Mouse (Mus musculus) right cerebral cortex, adult 18-20 months (tissue): Measurements from ENCODE around the gene Adgrg1.
"Not testable (repeated sequence)": the region's sequence is repeated elsewhere in the genome, so short reads cannot be mapped to it uniquely, and the experiment has no call there.

ENCODE experiments used
- DNase-seq: peaks from one replicate; pipeline ENCODE4 v3.0.0; 2022; ENCODE audit warnings: mixed read lengths

Gene Adgrg1

DNA sequence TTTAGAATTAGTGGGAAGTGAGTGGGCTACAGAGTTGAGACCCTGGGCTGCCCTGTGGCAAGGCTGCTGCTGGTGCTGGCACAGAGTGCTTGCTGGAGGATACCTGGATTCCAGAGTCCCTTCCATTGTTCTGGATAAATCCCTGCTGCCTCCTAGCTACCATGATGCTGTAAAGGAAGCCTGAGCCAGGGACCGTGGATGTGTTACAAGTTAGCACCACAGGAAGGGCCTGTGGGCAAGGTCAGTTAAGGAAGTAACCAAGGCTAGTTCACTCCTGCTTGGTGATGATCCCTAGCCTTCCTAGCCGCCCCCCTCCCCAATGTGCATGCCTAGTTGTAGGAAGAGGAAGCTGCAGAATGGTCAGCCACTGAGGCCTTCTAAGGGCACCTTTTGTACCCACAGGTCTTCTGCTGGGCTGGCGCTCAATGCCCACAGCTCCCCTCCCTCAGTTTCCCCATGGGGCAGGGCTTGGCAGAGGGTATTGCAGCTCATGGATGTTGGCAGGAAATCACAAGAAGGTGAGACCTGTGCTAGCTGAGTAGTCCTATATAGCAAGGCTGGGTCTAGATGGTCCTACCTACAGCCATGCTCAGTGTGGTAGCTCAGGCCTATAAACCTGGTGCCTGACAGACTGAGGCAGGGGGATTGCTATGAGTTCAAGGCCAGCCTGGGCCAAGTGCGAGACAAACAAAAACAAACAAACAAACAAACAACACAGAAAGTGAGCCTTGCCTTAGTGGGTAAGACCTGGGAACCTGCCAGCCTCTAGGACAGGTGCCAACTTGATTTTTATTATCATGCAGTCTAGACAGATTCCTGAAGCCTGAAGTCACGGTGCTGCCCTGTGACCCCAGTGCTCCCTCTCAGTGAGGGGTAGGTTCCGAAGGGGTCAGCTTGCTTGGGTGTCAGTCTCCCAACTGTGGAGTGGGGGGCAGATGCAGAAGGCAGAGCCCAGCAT is 22.6 kb downstream of the Adgrg1 start:
- DNase-seq, result no peak

GRCm38 (mm10) chr8:94997857-94998243 is 23.3 kb downstream of the Adgrg1 start:
- no peak for DNase-seq

- no peak for DNase-seq
Measured at GRCm38 (mm10) chr8:94998431-94998830, 23.9 kb downstream of the Adgrg1 start.

- DNase-seq, result no peak
Measured at GRCm38 (mm10) chr8:94999004-94999403, 24.5 kb downstream of the Adgrg1 start.

DNA sequence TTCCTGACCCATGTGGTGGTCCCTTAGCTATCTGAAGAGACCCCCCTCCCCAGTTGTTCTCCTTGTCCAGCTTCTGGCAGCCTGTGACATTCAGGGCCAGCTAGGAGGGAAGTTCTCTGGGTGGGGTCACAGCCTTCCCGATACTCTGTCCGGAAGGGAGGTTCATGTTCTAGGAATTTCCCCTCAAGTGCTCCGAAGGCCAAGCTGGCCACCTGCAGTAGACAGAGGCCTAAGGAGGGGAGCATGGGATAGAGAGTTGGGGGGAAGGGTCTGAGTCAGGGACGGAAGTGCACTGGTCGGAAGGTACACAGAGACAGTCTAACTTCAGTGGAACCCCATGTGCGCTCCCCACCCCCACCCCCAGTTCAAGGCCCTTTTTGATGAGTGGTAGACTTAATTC is 25.4 kb downstream of the Adgrg1 start:
- no peak for DNase-seq

- no peak for DNase-seq
Measured at GRCm38 (mm10) chr8:95000684-95001083, 26.1 kb downstream of the Adgrg1 start.

GRCm38 (mm10) chr8:95001165-95001564 is 26.6 kb downstream of the Adgrg1 start:
- no peak for DNase-seq

DNA sequence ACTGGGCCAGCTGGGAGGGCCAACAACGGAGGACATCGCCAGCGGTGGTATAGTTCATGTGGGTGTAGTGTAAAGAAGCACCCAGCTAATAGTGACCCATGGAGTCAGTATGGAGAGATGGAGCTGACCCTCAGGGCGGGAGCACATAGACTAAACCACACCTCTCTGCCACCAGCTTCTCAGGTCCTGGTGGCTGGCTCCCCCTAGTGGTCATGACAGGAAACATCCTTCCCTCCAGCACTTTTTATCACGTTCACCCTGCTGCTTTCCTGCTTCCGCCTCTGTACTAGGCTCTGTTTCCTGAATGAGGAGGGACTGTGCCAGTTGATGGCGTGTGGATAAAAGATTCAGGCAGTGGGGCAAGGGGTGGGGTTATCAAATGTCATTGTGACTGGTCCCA is 27.1 kb downstream of the Adgrg1 start:
- peak; percentile 72 for DNase-seq

GRCm38 (mm10) chr8:95002089-95002655 is 27.6 kb downstream of the Adgrg1 start:
- no peak for DNase-seq

GRCm38 (mm10) chr8:95012442-95012919 is 37.9 kb downstream of the Adgrg1 start:
- DNase-seq, result no peak

GRCm38 (mm10) chr8:95015866-95016265 is 41.3 kb downstream of the Adgrg1 start:
- DNase-seq, result no peak

DNA sequence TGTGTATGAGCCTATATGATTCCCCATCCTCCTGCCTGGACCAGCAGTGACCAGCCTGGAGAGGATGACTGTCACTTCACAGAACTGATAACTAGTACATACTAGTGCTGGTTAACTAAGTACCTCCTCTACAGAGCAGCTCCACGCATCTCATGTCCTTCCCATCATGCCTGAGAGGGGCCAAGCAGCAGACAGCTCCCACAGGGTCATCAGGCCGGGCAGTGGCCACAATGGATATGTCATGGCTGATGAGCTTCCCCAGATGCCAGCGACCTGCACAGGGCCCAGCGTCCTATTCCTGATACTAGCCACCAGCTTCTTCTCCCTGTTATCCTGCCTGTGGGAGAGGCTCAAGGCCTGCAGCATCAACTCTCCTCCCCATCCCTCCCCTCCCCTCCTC is 42.1 kb downstream of the Adgrg1 start:
- DNase-seq, result no peak

DNA sequence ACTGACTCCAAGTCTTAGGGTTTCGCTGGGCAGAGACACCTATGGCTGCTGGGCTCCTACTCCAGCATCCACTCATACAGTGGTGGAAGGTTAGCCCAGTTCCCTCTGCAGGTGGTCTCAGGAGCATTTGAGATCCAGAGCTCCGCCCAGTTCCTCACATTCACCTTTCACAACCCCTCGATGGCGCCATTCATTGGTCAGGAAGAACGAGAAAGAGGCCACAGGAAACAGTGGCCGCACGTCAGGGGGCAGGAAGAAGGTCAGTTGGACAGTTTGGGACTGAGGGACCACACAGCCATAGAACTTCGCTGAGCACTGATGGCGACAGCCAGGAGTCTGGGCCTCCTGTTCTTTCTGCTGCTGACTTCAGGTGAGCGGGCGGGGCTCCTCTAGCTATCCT is 42.9 kb downstream of the Adgrg1 start, which contains the start of gene Adgrg3:
Gene Adgrg3, plus strand, starts transcription at position 242 of the 400 bp plus-strand sequence.
- no peak for DNase-seq

GRCm38 (mm10) chr8:95017969-95018635 is 43.6 kb downstream of the Adgrg1 start:
- no peak for DNase-seq

- no peak for DNase-seq
Measured at GRCm38 (mm10) chr8:95020293-95020777, 45.8 kb downstream of the Adgrg1 start.

DNA sequence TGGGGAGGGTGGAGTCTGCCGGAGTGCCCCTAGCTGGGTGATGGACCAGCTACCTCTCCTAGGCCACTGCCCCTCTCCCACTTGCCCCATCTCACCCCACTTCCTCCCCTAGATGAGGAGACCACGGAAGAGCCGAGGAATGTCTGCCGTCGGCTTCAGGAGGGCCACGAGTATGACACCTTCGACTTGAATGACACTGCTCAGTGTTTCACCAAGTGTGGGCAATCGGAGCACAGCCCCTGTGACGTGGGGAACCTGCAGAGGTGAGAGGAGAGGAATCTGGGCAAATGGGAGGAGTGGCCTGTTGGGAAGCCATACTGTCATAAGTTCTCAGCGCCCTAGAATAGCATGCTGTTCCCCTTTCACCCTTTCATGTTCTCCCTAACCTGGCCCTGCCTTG is 46.3 kb downstream of the Adgrg1 start:
- DNase-seq, result no peak

GRCm38 (mm10) chr8:95023201-95023600 is 48.6 kb downstream of the Adgrg1 start:
- DNase-seq, result no peak

DNA sequence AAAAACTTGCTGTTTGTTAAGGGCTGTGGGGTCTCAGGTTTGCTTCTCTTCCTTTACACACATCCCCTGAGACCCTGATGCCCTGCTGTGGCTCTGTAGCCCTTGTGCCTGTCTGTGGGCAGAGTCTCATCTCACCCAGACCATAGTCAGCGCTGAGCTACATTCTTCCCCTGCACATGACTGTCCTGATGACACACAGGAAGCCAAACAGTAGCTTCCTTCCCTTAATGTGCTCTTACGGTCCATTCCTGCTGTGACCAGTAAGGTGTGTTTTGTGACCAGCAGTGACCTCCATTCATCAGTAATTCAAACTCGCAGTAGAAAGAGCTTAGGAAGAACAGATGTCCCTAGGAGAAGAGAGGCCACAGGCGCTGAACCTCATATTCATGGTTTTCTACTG is 49.8 kb downstream of the Adgrg1 start:
- no peak for DNase-seq

GRCm38 (mm10) chr8:95025421-95025820 is 50.9 kb downstream of the Adgrg1 start:
- no peak for DNase-seq

DNA sequence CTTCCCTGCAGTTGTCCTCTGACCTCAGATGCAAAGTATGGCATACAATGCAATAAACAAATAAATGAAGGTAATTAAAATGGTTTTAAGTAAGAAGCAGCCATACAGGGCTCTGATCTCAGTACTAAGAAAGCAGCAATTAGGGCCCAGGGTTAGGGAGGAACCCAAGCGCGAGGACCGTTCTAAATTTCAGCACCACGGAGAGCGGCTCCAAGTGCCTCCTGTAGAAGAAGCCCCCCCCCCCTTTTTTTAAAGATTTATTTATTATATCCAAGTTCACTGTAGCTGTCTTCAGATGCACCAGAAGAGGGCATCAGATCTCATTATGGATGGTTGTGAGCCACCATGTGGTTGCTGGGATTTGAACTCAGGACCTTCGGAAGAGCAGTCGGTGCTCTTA is 53.8 kb downstream of the Adgrg1 start:
- DNase-seq, result not testable (repeated sequence)

DNA sequence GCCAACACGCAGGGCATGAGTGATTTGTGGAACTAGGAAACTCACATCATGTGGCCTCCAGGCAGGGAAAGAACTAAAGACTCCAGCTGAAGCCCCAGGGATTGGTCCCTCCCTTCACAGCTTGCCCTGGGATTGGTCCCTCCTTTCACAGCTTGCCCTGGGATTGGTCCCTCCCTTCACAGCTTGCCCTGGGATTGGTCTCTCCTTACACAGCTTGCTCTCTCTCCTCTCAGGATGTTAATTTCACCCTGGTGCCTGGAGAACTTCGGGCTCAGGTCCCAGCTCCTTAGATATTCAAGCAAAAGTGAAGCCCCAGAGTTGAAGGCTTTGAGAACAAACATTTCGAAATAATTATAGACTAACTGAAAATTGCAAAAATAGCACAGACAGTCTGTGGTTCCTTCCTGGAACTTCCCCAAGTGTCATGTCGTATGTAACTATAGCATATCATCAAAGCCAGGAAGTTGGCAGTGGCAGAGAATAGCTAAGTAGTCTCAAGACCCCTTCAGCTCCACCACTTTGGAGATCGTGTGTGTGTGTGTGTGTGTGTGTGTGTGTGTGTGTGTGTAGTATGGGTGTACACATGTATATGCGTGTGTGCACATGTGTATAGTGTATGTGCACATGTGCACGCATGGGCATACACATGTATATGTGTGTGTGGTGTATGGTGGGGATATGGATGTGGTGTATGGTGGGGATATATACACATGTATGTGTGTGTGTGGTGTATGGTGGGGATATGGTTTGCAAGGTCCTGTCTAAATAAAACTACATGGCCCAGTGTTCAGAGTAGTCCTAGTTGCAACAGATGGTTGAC is 62.8 kb downstream of the Adgrg1 start:
- DNase-seq, result peak; percentile 35
